Mouse (Mus musculus) skeletal muscle tissue, adult 2 months (tissue): ENCODE results near the gene Actn3.

ENCODE experiments used
- DNase-seq: peaks from one replicate; pipeline ENCODE4 v3.0.0-alpha.2; 2012; ENCODE audit warnings: low read depth, low spot score

Gene Actn3

GRCm38 (mm10) chr19:4877785-4878184, at the start of gene Actn3:
Gene Actn3, minus strand, starts transcription at chr19:4877909.
- DNase-seq = peak; percentile 93

GRCm38 (mm10) chr19:4925121-4925860, 47.6 kb upstream of the Actn3 start:
- DNase-seq = no peak

- DNase-seq = no peak
Observed at GRCm38 (mm10) chr19:4919652-4920051, 41.9 kb upstream of the Actn3 start.

GRCm38 (mm10) chr19:4916827-4917226, 39.1 kb upstream of the Actn3 start:
- DNase-seq = no peak

- no peak for DNase-seq
Observed at GRCm38 (mm10) chr19:4915924-4916603, 38.4 kb upstream of the Actn3 start.

- peak; percentile 69 for DNase-seq
Observed at GRCm38 (mm10) chr19:4909376-4909775, 31.7 kb upstream of the Actn3 start.

GRCm38 (mm10) chr19:4908107-4908506, 30.4 kb upstream of the Actn3 start:
- DNase-seq = peak; percentile 24

- DNase-seq = peak; percentile 62
Observed at GRCm38 (mm10) chr19:4905979-4906794, 28.5 kb upstream of the Actn3 start, which contains the start of gene Bbs1. Gene Bbs1, minus strand, starts transcription at chr19:4906628.

- peak; percentile 67 for DNase-seq
Observed at GRCm38 (mm10) chr19:4899888-4900287, 22.2 kb upstream of the Actn3 start.

- peak; percentile 57 for DNase-seq
Observed at GRCm38 (mm10) chr19:4898972-4899371, 21.3 kb upstream of the Actn3 start.

- DNase-seq = no peak
Observed at GRCm38 (mm10) chr19:4896780-4897520, 19.2 kb upstream of the Actn3 start.

- DNase-seq = no peak
Observed at GRCm38 (mm10) chr19:4891798-4892197, 14.1 kb upstream of the Actn3 start.

GRCm38 (mm10) chr19:4889791-4890190, 12.1 kb upstream of the Actn3 start:
- DNase-seq = no peak

GRCm38 (mm10) chr19:4883961-4884360, 6.3 kb upstream of the Actn3 start:
- no peak for DNase-seq

- no peak for DNase-seq
Observed at GRCm38 (mm10) chr19:4879324-4879703, 1.6 kb upstream of the Actn3 start.

- DNase-seq = peak; percentile 97
Observed at GRCm38 (mm10) chr19:4878405-4879323, 955 bp upstream of the Actn3 start, which contains the start of gene Zdhhc24. Gene Zdhhc24, plus strand, starts transcription at chr19:4878668.

GRCm38 (mm10) chr19:4876755-4877154, 954 bp downstream of the Actn3 start:
- peak; percentile 93 for DNase-seq

GRCm38 (mm10) chr19:4876241-4876640, 1.5 kb downstream of the Actn3 start:
- peak; percentile 90 for DNase-seq

GRCm38 (mm10) chr19:4874613-4875012, 3.1 kb downstream of the Actn3 start:
- peak; percentile 73 for DNase-seq

GRCm38 (mm10) chr19:4865147-4865546, 12.6 kb downstream of the Actn3 start:
- peak; percentile 77 for DNase-seq
